Mouse (Mus musculus) midbrain, embryonic 16.5 days (tissue): Measurements from ENCODE around the gene Dnm3. TPM values are rescaled to one million over a fixed set of nuclear protein-coding genes. Genes with fewer than 3 reads are reported as not detected.

Experiments used
- ATAC-seq: fragments of 200-750 bp; cut with Nextera tagmentation; 2 replicates; pipeline ENCODE4 v1.8.0; 2017; ENCODE audit warnings: moderate TSS enrichment
- H3K27ac ChIP-seq: fragments of 300-500 bp; sonication (generic); 2 replicates; pipeline ENCODE4 v1.5.1; 2014; ENCODE audit warnings: mild to moderate bottlenecking, low read length, mixed read lengths
- H3K27me3 ChIP-seq: fragments of 300-500 bp; sonication (generic); 2 replicates; pipeline ENCODE4 v1.6.1; 2014; ENCODE audit warnings: low read depth, low read length, mixed read lengths; ENCODE audit not compliant: control insufficient read depth, insufficient read depth
- H3K36me3 ChIP-seq: fragments of 300-500 bp; sonication (generic); 2 replicates; pipeline ENCODE4 v1.6.1; 2014; ENCODE audit warnings: mild to moderate bottlenecking, low read length, moderate library complexity, mixed read lengths; ENCODE audit not compliant: control insufficient read depth, insufficient read depth
- H3K4me1 ChIP-seq: fragments of 300-500 bp; sonication (generic); 2 replicates; pipeline ENCODE4 v1.6.1; 2014; ENCODE audit warnings: mild to moderate bottlenecking, low read length, mixed read lengths; ENCODE audit not compliant: control insufficient read depth, insufficient read depth
- H3K4me2 ChIP-seq: fragments of 300-500 bp; sonication (generic); 2 replicates; pipeline ENCODE4 v1.6.1; 2014; ENCODE audit warnings: mild to moderate bottlenecking, low read length, mixed read lengths
- H3K4me3 ChIP-seq: fragments of 300-500 bp; sonication (generic); 2 replicates; pipeline ENCODE4 v1.5.1; 2014; ENCODE audit warnings: low read depth, mild to moderate bottlenecking, low read length, moderate library complexity, mixed read lengths
- H3K9ac ChIP-seq: fragments of 300-500 bp; sonication (generic); 2 replicates; pipeline ENCODE4 v1.6.1; 2014; ENCODE audit warnings: low read depth, low read length, mixed read lengths
- H3K9me3 ChIP-seq: fragments of 300-500 bp; sonication (generic); replicated peaks from 2 replicates; pipeline ENCODE4 v1.6.1; 2014; ENCODE audit warnings: mild to moderate bottlenecking, low read length, mixed read lengths; ENCODE audit not compliant: control insufficient read depth, poor library complexity, severe bottlenecking
- WGBS: fragments of 180-500 bp; shearing (Covaris S2); extraction: QIAGEN DNeasy Blood & Tissue Kit; methylation state at CpG from one replicate; pipeline ENCODE4 v1.1.7; 2014; 5-methylcytosine and 5-hydroxymethylcytosine counted together
- polyA plus RNA-seq: library from polyadenylated mRNA; unstranded; fragments of >200 nt; fragmentation: Nextera tagmentation; extraction: Ambion mirVana; gene quantifications from 2 replicates; pipeline ENCODE4 v1.2.1, GENCODE M21; 2015

Gene Dnm3
- polyA plus RNA-seq, 1 experiment from 2014 or later: 69.4 TPM

DNA sequence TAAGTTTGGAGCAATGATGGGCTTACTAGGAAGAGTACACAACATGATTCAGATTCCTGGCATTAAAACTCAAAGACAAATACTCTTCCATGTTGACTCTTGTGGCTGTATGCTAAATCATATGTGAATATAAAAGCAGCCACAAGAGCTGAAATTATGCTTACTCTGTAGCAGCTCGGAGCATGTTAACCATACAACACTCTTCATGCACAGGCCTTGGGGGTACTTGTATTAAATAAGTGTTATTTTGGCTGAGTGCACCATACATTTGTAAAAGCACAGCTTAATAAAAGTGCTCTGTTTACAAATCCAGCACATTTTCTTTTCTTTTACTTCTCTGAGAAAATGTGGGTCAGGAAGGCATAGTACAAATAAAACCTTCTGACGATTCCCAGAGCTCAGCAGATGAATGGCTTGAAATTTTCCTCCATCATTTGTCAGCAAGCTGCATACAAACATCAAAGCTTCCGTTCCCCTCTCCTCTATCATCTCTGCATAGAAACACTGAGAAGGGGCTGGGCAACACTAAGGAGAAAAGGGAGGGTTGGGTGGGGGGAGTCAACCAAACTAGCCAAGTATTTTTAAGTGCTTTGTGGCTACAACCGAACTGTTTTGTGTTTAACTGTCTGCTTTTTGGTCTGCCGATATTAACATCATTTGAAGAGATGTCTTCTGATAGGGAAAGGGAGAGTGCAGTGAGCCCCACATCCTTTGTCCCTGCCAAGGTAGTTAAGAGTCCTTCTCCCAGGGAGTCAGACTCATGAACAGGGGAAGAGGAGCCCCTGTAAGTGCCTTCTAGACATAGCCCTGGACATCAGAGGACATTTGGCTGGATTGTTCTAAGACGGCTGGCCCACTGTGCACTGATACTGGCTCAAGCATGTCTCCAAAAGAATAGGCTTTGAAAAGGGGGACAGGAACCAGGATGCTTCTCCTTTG lies 333.6 kb downstream of the Dnm3 start:
- ATAC-seq: no peak; the same call in 1 of the 2 replicates
- no peaks in the 10 kb centered on the region for H3K9me3 ChIP-seq
- H3K27me3 ChIP-seq: no peaks in the 10 kb centered on the region
- no peak overlapping the region for H3K9ac ChIP-seq
- no peak overlapping the region for H3K4me3 ChIP-seq
- no peaks in the 10 kb centered on the region for H3K36me3 ChIP-seq
- H3K27ac ChIP-seq: peak overlapping the region; percentile 49; the same call in 1 of the 2 replicates
- no peak overlapping the region for H3K4me2 ChIP-seq
- WGBS: 48% methylated on average over 6 of the region's 6 CpGs
- peaks cover 5% of the 10 kb centered on the region; the same call in 1 of the 2 replicates for H3K4me1 ChIP-seq

DNA sequence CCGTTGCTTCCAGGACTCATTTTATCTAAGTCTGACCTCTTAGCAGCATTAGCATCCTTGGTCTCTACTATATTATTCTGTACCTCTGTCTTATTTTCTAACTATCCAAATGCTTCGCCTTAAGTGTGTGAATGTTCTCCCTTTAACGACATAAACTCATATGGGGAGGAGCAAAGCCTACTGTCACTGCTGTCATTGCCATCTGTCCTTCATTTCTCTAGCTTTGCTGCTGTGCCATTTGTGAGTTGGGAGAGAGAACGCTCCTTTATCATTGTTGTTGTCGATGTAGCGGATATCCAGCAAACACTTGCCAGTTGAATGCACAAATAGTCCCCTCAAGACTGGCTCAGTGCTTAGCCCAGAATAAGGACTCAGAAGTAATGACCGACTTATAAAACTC lies 335.5 kb downstream of the Dnm3 start:
- no peaks in the 10 kb centered on the region for H3K27me3 ChIP-seq
- H3K4me1 ChIP-seq: peaks cover 5% of the 10 kb centered on the region; the same call in 1 of the 2 replicates
- no peak for ATAC-seq
- H3K4me2 ChIP-seq: no peak overlapping the region
- no peak overlapping the region for H3K9ac ChIP-seq
- H3K9me3 ChIP-seq: no peaks in the 10 kb centered on the region
- no peak overlapping the region for H3K4me3 ChIP-seq
- no peak overlapping the region for H3K27ac ChIP-seq
- no peaks in the 10 kb centered on the region for H3K36me3 ChIP-seq
- 84% methylated on average over 7 of the region's 7 CpGs for WGBS

DNA sequence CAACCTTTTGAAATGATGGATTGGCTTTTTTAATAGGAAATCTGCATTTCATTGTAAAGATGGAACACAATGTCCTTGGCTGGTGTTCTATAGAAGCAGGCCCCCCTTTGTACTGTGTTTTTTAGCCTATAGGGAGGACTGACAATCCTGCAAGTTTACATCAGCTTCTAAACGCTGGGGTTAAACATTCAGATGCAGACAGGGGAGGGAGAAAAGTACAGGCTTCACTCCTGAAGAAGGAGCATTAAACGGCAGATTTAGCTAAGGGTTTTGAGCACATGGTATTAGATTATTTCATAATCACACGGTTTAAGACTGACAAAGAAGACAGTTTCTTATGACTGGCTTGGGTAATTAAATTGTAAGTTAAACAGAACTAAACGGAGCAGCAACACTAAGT lies 341.5 kb downstream of the Dnm3 start:
- no peak overlapping the region for H3K4me3 ChIP-seq
- H3K4me2 ChIP-seq: no peak overlapping the region
- no peaks in the 10 kb centered on the region for H3K9me3 ChIP-seq
- no peak overlapping the region for H3K9ac ChIP-seq
- no peak overlapping the region for H3K27ac ChIP-seq
- no peaks in the 10 kb centered on the region for H3K27me3 ChIP-seq
- WGBS: 21% methylated on average over 4 of the region's 4 CpGs
- peak; percentile 55; the same call in 1 of the 2 replicates for ATAC-seq
- peaks cover 7% of the 10 kb centered on the region; the same call in 1 of the 2 replicates for H3K4me1 ChIP-seq
- H3K36me3 ChIP-seq: no peaks in the 10 kb centered on the region

DNA sequence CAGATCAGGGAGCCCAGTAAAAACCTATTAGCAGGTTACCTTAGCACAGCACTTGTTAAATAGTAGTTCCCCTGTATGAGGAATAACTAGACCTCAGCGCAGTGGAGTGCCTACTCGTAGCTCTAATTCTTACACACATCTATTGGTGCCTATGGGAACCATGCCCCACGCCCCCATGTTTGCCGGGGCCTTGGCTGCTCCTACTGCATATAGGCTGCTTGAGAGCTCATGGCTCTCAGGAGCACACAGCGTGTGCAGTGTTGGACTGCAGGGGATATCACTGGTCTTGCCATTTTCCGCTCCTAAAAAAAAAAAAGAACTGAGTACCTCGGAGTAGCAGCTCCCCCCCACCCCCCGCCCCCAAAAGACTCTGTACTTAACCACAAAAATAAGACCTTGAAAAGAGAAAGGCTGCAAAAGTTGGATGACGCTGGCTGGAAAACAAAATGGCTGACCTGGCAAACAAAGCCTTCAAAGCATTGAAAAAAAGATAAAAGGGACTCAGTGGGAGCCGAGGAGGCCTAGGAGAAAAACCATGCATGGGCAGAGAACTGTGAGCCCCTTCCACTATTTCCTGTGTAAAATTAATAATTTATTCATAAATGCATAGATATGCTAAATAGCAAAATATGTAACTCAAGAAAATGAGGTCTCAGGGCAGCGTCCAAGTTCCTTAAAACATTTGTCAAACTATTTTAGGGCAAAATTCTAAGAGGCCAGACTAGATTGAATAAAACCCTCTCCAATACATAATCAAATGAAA lies 342.2 kb downstream of the Dnm3 start:
- no peak overlapping the region for H3K9ac ChIP-seq
- H3K4me3 ChIP-seq: no peak overlapping the region
- no peaks in the 10 kb centered on the region for H3K36me3 ChIP-seq
- WGBS: 53% methylated on average over 11 of the region's 11 CpGs
- peak; percentile 44; the same call in 1 of the 2 replicates for ATAC-seq
- H3K27ac ChIP-seq: peak overlapping the region; percentile 38; the same call in 1 of the 2 replicates
- no peak overlapping the region for H3K4me2 ChIP-seq
- H3K27me3 ChIP-seq: no peaks in the 10 kb centered on the region
- H3K4me1 ChIP-seq: peaks cover 7% of the 10 kb centered on the region; the same call in 1 of the 2 replicates
- H3K9me3 ChIP-seq: no peaks in the 10 kb centered on the region

DNA sequence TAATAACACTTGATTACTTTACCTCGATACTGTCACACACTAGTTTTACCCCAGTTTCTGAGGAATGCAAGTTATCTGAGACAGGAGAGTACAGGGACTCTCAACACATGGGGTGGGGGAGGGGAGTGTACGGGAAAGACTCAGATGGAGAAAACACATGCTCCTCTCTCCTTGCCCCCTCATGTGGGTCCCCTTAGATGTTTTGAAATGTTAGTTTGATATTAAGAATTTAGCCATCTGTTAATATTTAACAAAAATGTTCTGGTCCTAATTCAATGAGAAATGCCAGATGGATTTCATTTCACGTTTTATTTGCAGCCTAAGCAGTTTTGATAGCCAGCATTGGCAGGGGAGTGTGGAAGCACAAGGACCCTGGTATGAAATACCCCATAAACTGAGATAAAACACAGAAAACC lies 343.2 kb downstream of the Dnm3 start:
- H3K4me2 ChIP-seq: no peak overlapping the region
- H3K9me3 ChIP-seq: no peaks in the 10 kb centered on the region
- no peak overlapping the region for H3K4me3 ChIP-seq
- no peak overlapping the region for H3K27ac ChIP-seq
- WGBS: 88% methylated on average over 3 of the region's 3 CpGs
- ATAC-seq: no peak
- no peak overlapping the region for H3K9ac ChIP-seq
- no peaks in the 10 kb centered on the region for H3K27me3 ChIP-seq
- H3K4me1 ChIP-seq: peaks cover 7% of the 10 kb centered on the region; the same call in 1 of the 2 replicates
- H3K36me3 ChIP-seq: no peaks in the 10 kb centered on the region

DNA sequence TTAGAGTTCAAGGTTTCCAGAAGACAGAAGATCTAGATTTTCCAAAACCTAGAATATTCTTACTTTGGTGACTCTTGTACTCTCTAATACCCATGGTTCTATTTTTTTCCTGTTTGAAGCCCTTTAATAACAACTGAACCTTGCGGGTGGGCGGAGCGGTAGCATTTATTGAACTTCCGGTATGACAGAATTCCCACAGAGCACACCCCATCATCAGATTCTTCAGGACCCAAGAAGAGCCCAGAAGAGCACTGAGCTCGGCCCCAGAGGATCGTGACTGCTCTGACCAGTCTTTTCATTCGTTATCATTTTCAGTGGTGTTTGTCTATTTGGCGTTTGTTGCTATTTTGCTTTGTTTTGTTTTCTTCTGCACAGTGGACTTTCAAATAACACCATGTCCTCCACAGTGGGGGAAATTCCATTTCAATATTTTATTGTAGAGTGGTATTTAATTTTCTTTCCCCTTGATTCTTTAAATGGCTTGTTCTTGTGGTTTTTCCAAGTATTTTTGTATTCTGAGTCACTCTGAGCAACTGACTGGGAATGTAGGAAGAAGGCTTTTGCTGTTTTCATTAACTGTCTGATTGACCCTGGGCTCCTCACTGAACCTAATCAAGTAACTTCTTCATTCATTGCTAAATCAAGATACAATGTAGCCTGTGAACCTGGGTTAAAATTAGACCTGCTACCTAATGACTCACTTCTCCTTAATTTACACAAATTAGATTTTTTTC lies 344.8 kb downstream of the Dnm3 start:
- Histone ChIP-seq H3K27ac (no peak overlapping the region), H3K9ac (no peak overlapping the region)
- WGBS: 95% methylated on average over 8 of the region's 8 CpGs

DNA sequence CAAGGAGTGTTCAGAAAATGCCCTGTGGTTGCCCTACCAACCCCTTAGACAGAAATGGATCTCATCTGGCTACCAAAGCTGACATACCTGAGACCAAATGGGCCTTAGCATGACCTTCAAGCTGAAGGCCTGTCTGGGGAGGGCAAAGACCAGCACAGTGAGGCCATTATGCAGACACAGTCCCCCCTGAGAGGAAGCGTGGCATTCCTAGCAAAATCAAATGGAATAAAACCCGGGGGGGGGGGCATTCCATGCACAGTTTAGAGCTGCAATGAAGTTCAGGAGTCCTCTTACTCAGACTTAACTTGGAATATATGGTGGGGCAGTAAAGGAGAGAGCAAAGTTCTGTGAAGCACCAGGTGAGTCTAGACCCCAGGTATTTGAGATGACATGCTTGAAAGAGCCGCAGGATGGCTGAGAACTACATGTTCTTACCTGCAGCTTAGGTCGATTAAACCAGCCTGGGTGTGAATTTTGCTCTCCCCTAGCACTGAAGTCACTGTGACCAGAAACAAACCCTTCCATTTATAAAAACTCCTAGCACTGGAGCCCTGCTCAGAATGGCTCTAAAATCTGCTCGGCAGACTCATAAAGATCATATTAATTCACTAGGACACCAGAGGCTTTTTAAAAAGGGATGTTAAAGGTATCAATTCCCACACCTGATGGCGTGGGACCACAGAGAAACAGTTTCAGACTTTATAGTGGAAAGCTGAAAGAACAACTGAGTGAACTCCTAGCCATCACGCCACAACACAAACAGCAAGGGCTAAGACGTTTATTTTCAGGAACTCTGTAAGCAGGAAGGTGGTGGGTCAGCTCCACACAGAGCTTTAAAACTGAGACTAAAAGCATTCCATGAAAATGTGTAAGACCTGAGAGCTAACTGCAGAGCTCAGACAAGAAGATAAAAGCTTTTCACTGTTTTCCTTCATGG lies 350.7 kb downstream of the Dnm3 start:
- H3K27ac ChIP-seq: no peak overlapping the region
- no peaks in the 10 kb centered on the region for H3K9me3 ChIP-seq
- no peak for ATAC-seq
- no peak overlapping the region for H3K4me2 ChIP-seq
- no peak overlapping the region for H3K4me3 ChIP-seq
- H3K9ac ChIP-seq: no peak overlapping the region
- 80% methylated on average over 8 of the region's 8 CpGs for WGBS
- no peaks in the 10 kb centered on the region for H3K36me3 ChIP-seq
- no peaks in the 10 kb centered on the region for H3K27me3 ChIP-seq
- no peaks in the 10 kb centered on the region; the same call in 1 of the 2 replicates for H3K4me1 ChIP-seq

More for the DNA sequence above, 344.8 kb downstream of the Dnm3 start:
- ATAC-seq: no peak
- no peaks in the 10 kb centered on the region for H3K36me3 ChIP-seq
- no peak overlapping the region for H3K4me3 ChIP-seq
- H3K27me3 ChIP-seq: no peaks in the 10 kb centered on the region
- H3K9me3 ChIP-seq: no peaks in the 10 kb centered on the region
- H3K4me2 ChIP-seq: no peak overlapping the region
- H3K4me1 ChIP-seq: peaks cover 7% of the 10 kb centered on the region; the same call in 1 of the 2 replicates

DNA sequence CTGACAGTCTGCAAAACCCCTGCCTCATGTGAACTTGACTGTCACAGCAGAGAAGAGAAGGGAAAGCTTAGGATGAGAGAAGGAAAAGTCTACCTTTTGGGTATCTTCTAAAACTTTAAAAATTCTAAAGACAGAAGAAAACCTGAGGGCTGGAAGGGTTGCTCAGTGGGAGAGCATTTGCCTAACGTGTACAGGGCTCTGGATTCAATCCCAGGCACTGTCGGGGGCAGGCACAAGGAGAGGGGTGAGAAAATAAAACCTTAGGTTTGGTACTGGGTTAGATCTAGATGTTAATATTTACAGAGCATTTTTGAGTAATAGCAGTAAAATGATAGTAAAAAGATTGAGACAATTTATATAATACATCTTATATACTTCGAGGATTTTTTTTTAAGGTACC lies 353.4 kb downstream of the Dnm3 start:
- no peak overlapping the region for H3K4me3 ChIP-seq
- no peaks in the 10 kb centered on the region for H3K36me3 ChIP-seq
- H3K4me1 ChIP-seq: no peaks in the 10 kb centered on the region
- no peaks in the 10 kb centered on the region for H3K27me3 ChIP-seq
- no peak overlapping the region for H3K9ac ChIP-seq
- 74% methylated on average over 3 of the region's 3 CpGs for WGBS
- no peak overlapping the region for H3K4me2 ChIP-seq
- no peak for ATAC-seq
- H3K9me3 ChIP-seq: no peaks in the 10 kb centered on the region
- no peak overlapping the region for H3K27ac ChIP-seq
